Mouse (Mus musculus): Measurements from ENCODE around the gene Dtymk. TPM values are rescaled to one million over a fixed set of nuclear protein-coding genes. Genes with fewer than 3 reads are reported as not detected.

Dtymk gene
- total RNA-seq, 1 experiment, result 304 TPM

DNA sequence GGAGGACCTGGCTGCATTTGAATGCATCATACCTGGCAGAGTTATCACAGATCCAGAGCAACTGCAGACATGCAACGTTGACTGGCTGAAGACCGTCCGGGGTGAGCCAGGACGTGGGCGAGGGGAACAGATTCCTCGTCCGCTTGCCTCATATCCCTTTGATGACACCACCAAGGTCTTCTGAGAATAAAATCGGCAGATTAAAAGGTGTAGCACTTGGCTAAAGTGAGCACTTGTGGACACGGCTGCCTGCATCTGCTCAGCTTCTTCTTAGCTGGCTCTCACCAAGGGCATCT is 24.8 kb upstream of the Dtymk start:
- Histone ChIP-seq H3K9me3 (ENCODE audit: control insufficient read depth, insufficient read depth, low read depth, low read length) (no peaks in the 10 kb centered on the region), H3K36me3 (ENCODE audit: control insufficient read depth, insufficient read depth, low read length, poor library complexity, severe bottlenecking) (peaks cover under 1% of the 10 kb centered on the region; the same call in 1 of the 2 replicates), H3K4me1 (ENCODE audit: control insufficient read depth in 2 of 2, insufficient read depth in 2 of 2, low read length in 2 of 2, poor library complexity in 1 of 2) (peaks cover 0 to 6% of the 10 kb centered on the region in 2 experiments; a peak in 2 of 4 replicates), H3K9ac (ENCODE audit: insufficient read depth, low read depth, low read length, poor library complexity, severe bottlenecking) (peak overlapping the region; percentile 12; the same call in 1 of the 2 replicates), H3K27ac (ENCODE audit: insufficient read depth, low read depth, low read length, poor library complexity, severe bottlenecking) (no peak overlapping the region), H3K4me3 (ENCODE audit: insufficient read depth in 1 of 2, low read depth in 1 of 2, low read length in 2 of 2, poor library complexity in 1 of 2, severe bottlenecking in 1 of 2) (peak overlapping the region; percentile 2 to 74; a peak in 2 of 4 replicates)
- TF ChIP-seq ZC3H11A (IDR thresholded peaks at IDR 0.05; ENCODE audit: borderline replicate concordance, low read depth, low read length), result no peak
- in situ Hi-C loops (cut with MboI; ENCODE audit: low sequenced_read_pairs in 2 of 2, unreplicated experiment in 2 of 2), result no loop called here
- DNase-seq (ENCODE audit: low read depth, low spot score), result no peak

DNA sequence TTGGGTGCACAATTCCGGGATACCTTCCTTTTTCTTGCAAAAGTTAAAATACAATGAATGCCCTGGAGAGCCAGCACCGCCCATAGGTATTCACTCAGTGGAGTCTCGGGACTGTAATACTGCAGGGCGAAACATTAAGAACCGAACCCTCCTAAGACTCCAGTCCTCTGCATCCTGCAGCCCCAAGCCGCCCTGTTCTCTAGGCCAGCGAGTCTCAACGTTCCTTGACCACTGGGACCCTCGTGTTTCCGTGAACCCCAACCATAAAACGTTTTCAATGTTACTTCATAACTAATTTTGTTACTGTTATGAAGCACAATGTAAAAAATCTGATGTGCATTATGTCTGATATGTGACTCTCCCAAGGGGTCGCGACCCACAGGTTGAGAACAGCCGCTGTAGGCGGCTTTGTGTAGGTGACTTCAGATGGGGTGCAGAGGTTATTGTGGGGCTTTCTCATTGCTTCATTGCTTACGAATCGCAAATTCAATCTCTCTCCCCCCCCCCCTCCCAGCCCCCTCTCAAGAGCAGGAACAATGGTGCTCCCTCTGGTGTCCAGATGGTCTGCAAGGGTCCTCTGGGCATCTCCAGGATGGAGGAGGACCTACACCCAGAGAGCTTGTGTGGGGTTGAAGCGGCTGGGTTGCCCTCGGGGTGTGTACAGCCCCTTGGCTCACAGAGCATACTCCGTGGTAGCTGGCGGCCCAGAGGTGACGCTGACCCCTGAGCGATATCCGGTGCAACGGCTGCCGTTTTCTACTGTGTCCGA is 24.2 kb upstream of the Dtymk start:
- Histone ChIP-seq H3K9ac (ENCODE audit: insufficient read depth, low read depth, low read length, poor library complexity, severe bottlenecking) (peak overlapping the region; percentile 77; the same call in 1 of the 2 replicates), H3K36me3 (ENCODE audit: control insufficient read depth, insufficient read depth, low read length, poor library complexity, severe bottlenecking) (peaks cover 5% of the 10 kb centered on the region), H3K4me3 (ENCODE audit: insufficient read depth in 1 of 2, low read depth in 1 of 2, low read length in 2 of 2, poor library complexity in 1 of 2, severe bottlenecking in 1 of 2) (peak overlapping the region; percentile 74 to 75), H3K9me3 (ENCODE audit: control insufficient read depth, insufficient read depth, low read depth, low read length) (no peaks in the 10 kb centered on the region), H3K27ac (ENCODE audit: insufficient read depth, low read depth, low read length, poor library complexity, severe bottlenecking) (no peak overlapping the region), H3K4me1 (ENCODE audit: control insufficient read depth in 2 of 2, insufficient read depth in 2 of 2, low read length in 2 of 2, poor library complexity in 1 of 2) (peaks cover 0 to 6% of the 10 kb centered on the region in 2 experiments; a peak in 2 of 4 replicates)
- no peak for DNase-seq (ENCODE audit: low read depth, low spot score)
- in situ Hi-C loops (cut with MboI; ENCODE audit: low sequenced_read_pairs in 2 of 2, unreplicated experiment in 2 of 2), result no loop called here
- peak; percentile 96 for TF ChIP-seq CHD2 (IDR thresholded peaks at IDR 0.05; ENCODE audit: low read depth, low read length)
- no peak for TF ChIP-seq ZC3H11A (IDR thresholded peaks at IDR 0.05; ENCODE audit: borderline replicate concordance, low read depth, low read length)
- no peak for TF ChIP-seq HCFC1 (IDR thresholded peaks at IDR 0.05; ENCODE audit: borderline replicate concordance, insufficient read depth, low read length)
- no peak for TF ChIP-seq ZNF384 (IDR thresholded peaks at IDR 0.05; ENCODE audit: low read depth, low read length)
- no peak for TF ChIP-seq MAFK (IDR thresholded peaks at IDR 0.05; ENCODE audit: insufficient read depth, low read depth, low read length)

DNA sequence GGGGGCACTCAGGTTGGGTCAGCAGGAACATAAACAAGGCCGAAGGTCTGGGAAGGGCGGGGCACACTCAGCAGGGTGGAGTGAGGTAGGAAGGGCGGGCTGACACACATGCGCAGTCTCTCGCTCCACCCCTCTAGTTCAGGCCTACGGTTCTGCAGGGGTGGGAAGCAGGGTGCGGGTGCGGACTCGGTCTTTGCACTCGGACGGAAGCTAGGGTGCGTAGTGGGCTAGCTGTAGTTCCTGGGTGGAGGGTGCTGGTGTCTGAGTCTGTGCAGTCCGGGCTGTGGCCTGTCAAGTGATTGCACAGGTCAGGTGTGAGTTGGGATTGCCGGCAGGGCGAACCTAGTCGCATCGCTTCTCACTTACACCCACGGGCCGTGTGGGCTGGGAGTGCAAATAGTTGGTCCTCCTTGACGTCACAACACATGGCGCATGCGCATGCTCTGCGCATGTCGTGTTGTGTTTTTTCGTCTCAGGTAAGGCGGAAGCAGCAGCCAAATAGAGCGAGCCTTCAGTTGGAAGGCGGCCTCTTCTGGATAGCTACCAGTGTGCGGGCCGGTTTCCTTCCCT is 23.5 kb upstream of the Dtymk start:
- DNase-seq (ENCODE audit: low read depth, low spot score), result peak; percentile 86
- no peak for TF ChIP-seq MAFK (IDR thresholded peaks at IDR 0.05; ENCODE audit: insufficient read depth, low read depth, low read length)
- no peak for TF ChIP-seq ZC3H11A (IDR thresholded peaks at IDR 0.05; ENCODE audit: borderline replicate concordance, low read depth, low read length)
- no peak for TF ChIP-seq CHD2 (IDR thresholded peaks at IDR 0.05; ENCODE audit: low read depth, low read length)
- TF ChIP-seq ZNF384 (IDR thresholded peaks at IDR 0.05; ENCODE audit: low read depth, low read length), result 0 out of 2 replicates have a peak, but pooled peaks have one; percentile 15
- TF ChIP-seq HCFC1 (IDR thresholded peaks at IDR 0.05; ENCODE audit: borderline replicate concordance, insufficient read depth, low read length), result peak; percentile 18; the same call in 1 of the 2 replicates
- peaks cover 8% of the 10 kb centered on the region for H3K36me3 ChIP-seq (ENCODE audit: control insufficient read depth, insufficient read depth, low read length, poor library complexity, severe bottlenecking)

DNA sequence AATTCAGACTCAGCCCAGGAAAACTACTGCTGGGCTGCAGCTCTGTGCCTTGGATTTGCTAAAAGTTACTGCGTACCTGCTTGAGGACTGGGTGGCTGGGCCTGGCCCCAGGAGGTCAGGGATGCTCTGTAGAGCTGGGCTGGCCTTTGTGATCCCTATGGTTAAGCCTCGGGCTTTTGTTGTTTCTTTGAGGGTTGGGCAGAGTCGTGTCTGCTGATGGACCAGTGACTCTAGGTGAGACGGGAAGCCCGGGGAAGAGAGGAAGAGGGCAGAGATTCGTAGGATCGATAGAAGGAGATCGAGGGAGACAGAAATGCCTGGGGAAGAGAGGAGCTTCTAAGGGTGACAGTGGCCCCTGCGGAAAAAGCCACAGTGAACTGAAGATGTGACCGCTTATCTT is 22.9 kb upstream of the Dtymk start, which contains the start of gene D2hgdh:
TSS of gene D2hgdh (plus strand) at position 301 of the 400 bp plus-strand sequence.
- Histone ChIP-seq H3K27ac (ENCODE audit: insufficient read depth, low read depth, low read length, poor library complexity, severe bottlenecking) (peak within 1 kb of the TSS; percentile 72), H3K4me1 (ENCODE audit: control insufficient read depth in 2 of 2, insufficient read depth in 2 of 2, low read length in 2 of 2, poor library complexity in 1 of 2) (peaks cover 0 to 6% of the 10 kb centered on the region in 2 experiments; a peak in 2 of 4 replicates), H3K4me3 (ENCODE audit: insufficient read depth in 1 of 2, low read depth in 1 of 2, low read length in 2 of 2, poor library complexity in 1 of 2, severe bottlenecking in 1 of 2) (peak within 1 kb of the TSS; percentile 74 to 75), H3K9ac (ENCODE audit: insufficient read depth, low read depth, low read length, poor library complexity, severe bottlenecking) (peak within 1 kb of the TSS; percentile 77), H3K9me3 (ENCODE audit: control insufficient read depth, insufficient read depth, low read depth, low read length) (no peaks in the 10 kb centered on the region), H3K36me3 (ENCODE audit: control insufficient read depth, insufficient read depth, low read length, poor library complexity, severe bottlenecking) (peaks cover 8% of the 10 kb centered on the region)
- TF ChIP-seq MAFK (IDR thresholded peaks at IDR 0.05; ENCODE audit: insufficient read depth, low read depth, low read length) (no peak), ZNF384 (IDR thresholded peaks at IDR 0.05; ENCODE audit: low read depth, low read length) (no peak), HCFC1 (IDR thresholded peaks at IDR 0.05; ENCODE audit: borderline replicate concordance, insufficient read depth, low read length) (no peak), ZC3H11A (IDR thresholded peaks at IDR 0.05; ENCODE audit: borderline replicate concordance, low read depth, low read length) (no peak), CHD2 (IDR thresholded peaks at IDR 0.05; ENCODE audit: low read depth, low read length) (no peak)
- in situ Hi-C loops (cut with MboI; ENCODE audit: low sequenced_read_pairs in 2 of 2, unreplicated experiment in 2 of 2), result no loop called here
- no peak for DNase-seq (ENCODE audit: low read depth, low spot score)

More for the DNA sequence above, 23.5 kb upstream of the Dtymk start:
- Histone ChIP-seq H3K27ac (ENCODE audit: insufficient read depth, low read depth, low read length, poor library complexity, severe bottlenecking) (peak overlapping the region; percentile 72), H3K9ac (ENCODE audit: insufficient read depth, low read depth, low read length, poor library complexity, severe bottlenecking) (peak overlapping the region; percentile 77), H3K9me3 (ENCODE audit: control insufficient read depth, insufficient read depth, low read depth, low read length) (no peaks in the 10 kb centered on the region), H3K4me1 (ENCODE audit: control insufficient read depth in 2 of 2, insufficient read depth in 2 of 2, low read length in 2 of 2, poor library complexity in 1 of 2) (peaks cover 0 to 6% of the 10 kb centered on the region in 2 experiments; a peak in 2 of 4 replicates), H3K4me3 (ENCODE audit: insufficient read depth in 1 of 2, low read depth in 1 of 2, low read length in 2 of 2, poor library complexity in 1 of 2, severe bottlenecking in 1 of 2) (peak overlapping the region; percentile 74 to 75)
- in situ Hi-C loops (cut with MboI; ENCODE audit: low sequenced_read_pairs in 2 of 2, unreplicated experiment in 2 of 2), result no loop called here
